Mouse (Mus musculus) limb, embryonic 11.5 days (tissue): ENCODE measurements around the gene Casp9. TPM values are rescaled to one million over a fixed set of nuclear protein-coding genes. Genes with fewer than 3 reads are reported as not detected.

Experiments used
- ATAC-seq: fragments of 200-750 bp; cut with Nextera tagmentation; 2 replicates; pipeline ENCODE4 v1.8.0; 2017; ENCODE audit warnings: low read depth; ENCODE audit not compliant: insufficient number of reproducible peaks, low FRiP score, low TSS enrichment
- DNase-seq: peaks from one replicate; pipeline ENCODE4 v3.0.0-alpha.2; 2015; ENCODE audit warnings: low spot score
- H3K27ac ChIP-seq: fragments of 300-500 bp; sonication (generic); replicated peaks from 2 replicates; pipeline ENCODE4 v1.5.1; 2014; ENCODE audit warnings: low read depth, mild to moderate bottlenecking, low read length
- H3K27me3 ChIP-seq: fragments of 300-500 bp; sonication (generic); 2 replicates; pipeline ENCODE4 v1.6.1; 2014; ENCODE audit warnings: mild to moderate bottlenecking, low read length, mixed read lengths; ENCODE audit not compliant: control insufficient read depth, insufficient read depth
- H3K36me3 ChIP-seq: fragments of 300-500 bp; sonication (generic); 2 replicates; pipeline ENCODE4 v1.6.1; 2014; ENCODE audit warnings: mild to moderate bottlenecking, low read length, moderate library complexity, mixed read lengths; ENCODE audit not compliant: control insufficient read depth, insufficient read depth
- H3K4me1 ChIP-seq: fragments of 300-500 bp; sonication (generic); 2 replicates; pipeline ENCODE4 v1.6.1; 2014; ENCODE audit warnings: low read length, mixed read lengths; ENCODE audit not compliant: control insufficient read depth, insufficient read depth
- H3K4me2 ChIP-seq: fragments of 300-500 bp; sonication (generic); 2 replicates; pipeline ENCODE4 v1.6.1; 2014; ENCODE audit warnings: low read depth, mild to moderate bottlenecking, moderate library complexity; ENCODE audit not compliant: severe bottlenecking
- H3K4me3 ChIP-seq: fragments of 300-500 bp; sonication (generic); 2 replicates; pipeline ENCODE4 v1.5.1; 2014; ENCODE audit warnings: low read depth, low read length
- H3K9ac ChIP-seq: fragments of 300-500 bp; sonication (generic); 2 replicates; pipeline ENCODE4 v1.6.1; 2014; ENCODE audit warnings: mild to moderate bottlenecking, low read length
- H3K9me3 ChIP-seq: fragments of 300-500 bp; sonication (generic); 2 replicates; pipeline ENCODE4 v1.6.1; 2016; ENCODE audit warnings: low read length; ENCODE audit not compliant: control insufficient read depth
- WGBS: fragments of 180-500 bp; shearing (Covaris S2); extraction: QIAGEN DNeasy Blood & Tissue Kit; methylation state at CpG from one replicate; pipeline ENCODE4 v1.1.7; 2014; 5-methylcytosine and 5-hydroxymethylcytosine counted together
- polyA plus RNA-seq: library from polyadenylated mRNA; unstranded; fragments of >200 nt; fragmentation: Nextera tagmentation; extraction: Ambion mirVana; gene quantifications from 2 replicates; pipeline ENCODE4 v1.2.1, GENCODE M21; 2014

The Casp9 gene
- polyA plus RNA-seq, 1 experiment from 2014 or later, result 19.0 TPM

DNA sequence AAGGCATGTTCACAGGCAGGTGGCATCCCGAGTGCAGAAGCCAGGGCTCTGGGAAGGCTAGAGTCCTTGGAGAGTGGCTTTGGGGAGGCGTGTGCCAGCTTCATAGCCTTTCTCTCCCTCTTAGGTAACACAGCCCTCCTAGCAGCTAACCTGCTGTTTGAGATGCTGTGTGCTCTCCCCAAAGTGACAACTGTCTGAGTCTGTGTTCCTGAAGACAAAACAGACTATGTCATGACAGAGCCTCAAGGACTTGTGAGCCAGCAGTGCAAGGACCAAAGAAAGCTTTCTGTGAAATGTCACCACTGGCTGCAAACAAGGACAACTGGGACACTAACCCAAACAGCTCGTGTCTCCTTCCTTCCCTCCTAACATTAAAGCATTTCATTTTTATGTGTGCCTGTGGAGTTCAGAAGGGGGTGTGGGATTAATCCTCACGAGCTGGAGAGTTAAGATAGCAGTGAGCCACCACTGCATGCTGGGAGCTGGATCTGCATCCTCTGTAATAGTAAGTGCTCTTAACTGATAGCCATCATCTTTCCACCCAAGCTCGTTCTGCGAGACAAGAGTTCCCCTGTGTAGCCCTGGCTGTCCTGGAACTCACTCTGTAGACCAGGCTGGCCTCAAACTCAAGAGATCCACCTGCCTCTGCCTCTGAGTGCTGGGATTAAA lies 34.4 kb upstream of the Casp9 start:
- ATAC-seq (no peak), DNase-seq (no peak)
- Histone ChIP-seq H3K27ac (no peak overlapping the region), H3K4me2 (no peak overlapping the region), H3K4me1 (no peaks in the 10 kb centered on the region), H3K27me3 (no peaks in the 10 kb centered on the region), H3K9ac (no peak overlapping the region), H3K4me3 (no peak overlapping the region), H3K9me3 (no peaks in the 10 kb centered on the region), H3K36me3 (peaks cover 8% of the 10 kb centered on the region)
- whole genome bisulfite sequencing, result 73% methylated on average over 6 of the region's 6 CpGs

DNA sequence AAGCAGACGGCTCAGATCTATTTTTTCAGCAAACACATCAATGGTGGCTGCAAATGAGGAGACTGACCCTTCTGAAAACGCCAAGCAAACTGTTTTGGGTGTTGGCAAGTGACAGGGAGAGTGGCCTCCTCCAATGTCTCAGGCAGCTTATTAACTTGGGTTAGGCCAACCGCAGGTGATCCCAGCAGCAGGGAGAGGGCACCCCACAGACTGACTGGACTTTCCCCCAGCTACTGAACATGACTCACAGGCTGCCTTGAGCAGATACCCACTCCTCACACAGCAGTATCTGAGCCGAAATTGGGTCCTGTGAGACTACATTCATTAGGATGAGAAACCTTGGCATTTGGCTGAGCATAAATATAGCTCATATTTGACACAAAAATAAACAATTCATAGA lies 32.5 kb upstream of the Casp9 start:
- DNase-seq (no peak), ATAC-seq (no peak)
- Histone ChIP-seq H3K27me3 (no peaks in the 10 kb centered on the region), H3K4me3 (no peak overlapping the region), H3K27ac (no peak overlapping the region), H3K9me3 (no peaks in the 10 kb centered on the region), H3K4me1 (no peaks in the 10 kb centered on the region), H3K4me2 (no peak overlapping the region), H3K36me3 (peaks cover 13% of the 10 kb centered on the region), H3K9ac (no peak overlapping the region)
- 83% methylated on average over 4 of the region's 4 CpGs for WGBS

DNA sequence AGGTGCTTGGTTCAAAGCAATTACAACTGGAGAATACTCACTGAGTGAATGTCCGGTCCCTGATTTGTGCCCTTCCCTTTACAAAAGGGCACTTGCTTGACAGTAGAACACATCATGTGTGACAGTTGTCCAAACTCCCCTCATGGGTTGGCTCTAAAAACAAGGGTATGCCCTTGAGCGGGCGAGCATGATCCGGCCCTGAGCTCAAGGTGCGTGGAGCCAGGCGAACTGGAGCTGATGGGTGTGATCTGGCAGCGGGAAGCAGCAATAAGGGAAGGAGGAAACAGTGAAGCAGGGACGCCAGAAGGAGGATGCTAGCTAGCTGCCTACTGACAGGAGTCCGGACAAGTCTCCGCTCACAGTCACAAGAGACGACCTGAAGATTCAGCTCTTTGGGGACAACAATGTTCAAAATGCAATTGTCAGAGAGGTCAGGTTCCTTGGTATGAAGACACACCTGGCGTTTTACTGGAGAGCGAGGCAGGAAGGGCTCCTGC lies 31.3 kb upstream of the Casp9 start:
- no peaks in the 10 kb centered on the region for H3K4me1 ChIP-seq
- peaks cover 13% of the 10 kb centered on the region for H3K36me3 ChIP-seq
- H3K9ac ChIP-seq, result no peak overlapping the region
- no peak overlapping the region for H3K4me2 ChIP-seq
- H3K27ac ChIP-seq, result no peak overlapping the region
- no peaks in the 10 kb centered on the region for H3K27me3 ChIP-seq
- H3K4me3 ChIP-seq, result no peak overlapping the region
- ATAC-seq (no peak), DNase-seq (no peak)
- no peaks in the 10 kb centered on the region for H3K9me3 ChIP-seq
- 93% methylated on average over 13 of the region's 13 CpGs for WGBS

DNA sequence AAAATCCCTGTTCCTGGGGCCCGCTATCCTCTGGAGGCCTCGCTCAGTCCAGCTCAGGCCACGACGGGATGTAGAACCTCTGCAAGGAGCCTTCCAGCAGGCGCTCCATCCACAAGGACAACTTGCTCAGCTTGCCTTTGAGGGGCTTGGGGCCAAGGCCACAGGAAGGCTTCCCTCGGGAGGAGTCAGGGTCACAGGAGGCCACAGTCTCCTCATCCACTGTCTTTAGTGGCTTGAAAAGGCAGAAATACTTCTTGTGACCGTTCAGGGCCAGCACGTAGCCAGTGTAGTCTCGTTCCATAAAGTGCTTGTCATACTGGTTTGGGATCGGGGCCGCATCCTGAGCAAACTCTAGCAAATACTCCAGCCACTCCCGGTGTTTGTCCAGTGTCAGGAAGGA lies 29.9 kb upstream of the Casp9 start:
- Histone ChIP-seq H3K27me3 (no peaks in the 10 kb centered on the region), H3K4me2 (no peak overlapping the region), H3K4me1 (no peaks in the 10 kb centered on the region), H3K4me3 (no peak overlapping the region), H3K36me3 (peaks cover 15% of the 10 kb centered on the region), H3K27ac (no peak overlapping the region), H3K9me3 (no peaks in the 10 kb centered on the region), H3K9ac (no peak overlapping the region)
- no peak for DNase-seq
- ATAC-seq, result no peak
- WGBS, result 94% methylated on average over 12 of the region's 12 CpGs

DNA sequence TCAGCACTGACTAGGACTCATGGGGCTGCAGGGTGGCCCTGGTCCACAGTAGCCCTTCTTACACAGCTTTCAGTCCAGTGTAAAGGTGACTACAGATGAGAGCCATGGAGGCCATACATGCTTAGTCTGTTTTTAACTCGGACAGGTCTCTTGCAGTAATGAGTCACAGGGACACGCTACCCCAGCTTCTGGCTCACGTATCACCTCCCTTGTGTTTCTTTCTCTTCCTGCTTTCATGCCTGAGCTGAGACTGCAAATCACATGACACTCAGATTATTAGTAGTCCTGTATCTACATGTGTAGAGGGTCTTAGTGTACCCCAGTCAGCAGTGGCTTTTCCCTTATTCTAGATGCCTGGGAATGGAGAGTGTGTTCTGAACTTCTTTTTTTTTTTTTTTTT lies 28.4 kb upstream of the Casp9 start:
- Histone ChIP-seq H3K27ac (no peak overlapping the region), H3K4me3 (no peak overlapping the region), H3K9me3 (no peaks in the 10 kb centered on the region), H3K9ac (no peak overlapping the region), H3K4me2 (no peak overlapping the region), H3K36me3 (peaks cover 21% of the 10 kb centered on the region), H3K4me1 (no peaks in the 10 kb centered on the region), H3K27me3 (no peaks in the 10 kb centered on the region)
- 93% methylated on average over 3 of the region's 3 CpGs for WGBS
- ATAC-seq, result no peak
- DNase-seq, result no peak

DNA sequence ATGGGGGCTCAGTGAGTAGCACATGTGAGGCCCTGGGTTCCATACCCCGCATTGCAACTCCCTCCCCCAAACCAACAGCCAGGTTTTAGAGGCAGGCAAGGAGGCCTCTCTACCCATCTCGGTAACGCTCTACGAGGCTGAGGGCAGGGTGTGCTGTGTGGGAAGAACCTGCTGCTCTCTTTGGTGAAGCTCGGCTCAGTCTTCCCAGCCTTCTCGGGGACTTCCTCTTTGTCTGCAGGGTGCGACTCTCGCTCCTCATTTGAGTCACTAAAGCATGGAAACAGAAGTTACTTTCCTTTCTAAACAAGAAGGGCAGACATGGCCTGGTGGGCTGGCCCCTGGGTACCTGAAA lies 27.1 kb upstream of the Casp9 start:
- WGBS, result 91% methylated on average over 8 of the region's 8 CpGs
- H3K36me3 ChIP-seq, result peaks cover 27% of the 10 kb centered on the region

DNA sequence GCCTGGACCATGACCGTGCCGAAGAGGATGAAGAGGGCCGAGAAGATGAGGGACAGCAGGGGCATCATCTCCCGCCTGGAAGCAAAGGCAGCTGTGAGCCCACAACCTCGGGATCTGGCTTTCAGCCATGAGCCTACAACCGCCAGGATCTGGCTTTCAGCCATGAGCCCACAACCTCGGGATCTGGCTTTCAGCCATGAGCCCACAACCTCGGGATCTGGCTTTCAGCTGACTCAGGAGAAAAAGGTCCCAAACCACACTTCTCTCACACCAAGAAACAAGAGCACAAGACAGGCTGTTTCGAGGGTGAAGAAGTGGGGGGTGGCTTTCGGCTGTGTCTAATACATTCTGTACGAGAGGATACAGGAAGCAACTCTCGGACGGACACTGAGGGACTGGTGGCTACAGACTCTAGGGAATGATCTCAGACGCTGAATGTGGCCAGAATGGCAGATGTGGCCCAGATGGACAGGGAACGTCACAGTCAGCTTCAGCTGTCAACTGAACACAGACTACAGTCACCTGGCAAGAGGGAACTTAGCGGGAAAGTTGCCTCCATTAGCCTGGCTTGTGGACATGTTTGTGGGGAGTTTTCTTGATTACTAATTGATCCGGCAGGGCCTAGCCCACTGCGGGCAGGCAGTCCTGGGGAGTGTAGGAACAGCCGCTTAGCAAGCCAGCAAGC lies 26.6 kb upstream of the Casp9 start:
- H3K4me1 ChIP-seq, result no peaks in the 10 kb centered on the region
- no peak overlapping the region for H3K4me3 ChIP-seq
- no peaks in the 10 kb centered on the region for H3K27me3 ChIP-seq
- no peak overlapping the region; the same call in 1 of the 2 replicates for H3K4me2 ChIP-seq
- WGBS, result 87% methylated on average over 19 of the region's 19 CpGs
- ATAC-seq, result no peak
- H3K36me3 ChIP-seq, result peaks cover 26% of the 10 kb centered on the region
- H3K9me3 ChIP-seq, result no peaks in the 10 kb centered on the region
- no peak overlapping the region for H3K9ac ChIP-seq
- H3K27ac ChIP-seq, result no peak overlapping the region
- DNase-seq, result no peak

More for the DNA sequence above, 27.1 kb upstream of the Casp9 start:
- H3K4me2 ChIP-seq, result no peak overlapping the region
- H3K27me3 ChIP-seq, result no peaks in the 10 kb centered on the region
- ATAC-seq (no peak), DNase-seq (no peak)
- H3K4me1 ChIP-seq, result no peaks in the 10 kb centered on the region
- H3K4me3 ChIP-seq, result no peak overlapping the region
- no peaks in the 10 kb centered on the region for H3K9me3 ChIP-seq
- no peak overlapping the region for H3K9ac ChIP-seq
- H3K27ac ChIP-seq, result no peak overlapping the region

DNA sequence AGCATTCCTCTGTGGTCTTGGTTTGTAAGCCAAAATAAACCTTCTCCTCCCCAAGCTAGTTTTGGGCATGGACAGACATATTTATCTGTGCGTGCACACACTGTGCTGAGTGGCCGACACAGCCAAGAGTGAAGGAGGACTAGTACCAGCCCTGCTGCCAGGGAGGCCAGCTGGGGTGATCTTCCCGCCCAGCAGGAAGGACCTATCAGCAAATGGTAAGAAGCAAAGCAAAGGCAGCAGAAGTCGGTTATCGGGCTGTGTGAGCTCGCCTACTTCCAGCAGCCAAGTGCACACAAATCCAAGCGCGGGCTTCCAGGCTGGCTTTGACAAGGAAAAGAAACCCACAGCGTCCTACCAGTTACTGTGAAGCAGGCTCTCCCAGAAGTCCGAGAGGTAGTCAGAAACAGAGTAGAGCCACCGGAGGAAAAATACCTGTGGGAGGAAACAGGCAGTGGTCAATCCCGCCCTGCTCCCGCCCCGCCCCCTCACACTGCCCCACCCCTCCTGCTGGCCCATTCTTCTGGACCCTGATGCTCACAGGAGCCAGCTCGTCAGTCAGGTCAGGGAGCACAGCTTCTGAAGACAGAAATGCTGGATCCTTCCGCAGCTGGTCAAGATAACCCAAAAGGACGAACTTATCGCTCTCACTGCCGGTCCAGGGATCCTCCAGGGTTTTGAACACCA lies 25.9 kb upstream of the Casp9 start:
- no peak for DNase-seq
- H3K4me2 ChIP-seq, result no peak overlapping the region
- H3K4me1 ChIP-seq, result no peaks in the 10 kb centered on the region
- no peak for ATAC-seq
- WGBS, result 81% methylated on average over 19 of the region's 19 CpGs
- H3K9ac ChIP-seq, result no peak overlapping the region
- H3K4me3 ChIP-seq, result no peak overlapping the region
- H3K27me3 ChIP-seq, result no peaks in the 10 kb centered on the region
- peaks cover 26% of the 10 kb centered on the region for H3K36me3 ChIP-seq
- H3K9me3 ChIP-seq, result no peaks in the 10 kb centered on the region
- no peak overlapping the region for H3K27ac ChIP-seq
